Mouse (Mus musculus) layer of hippocampus, adult 9-11 months (tissue): ENCODE measurements at regions not wholly inside any gene's neighbourhood (a gene's known extent, or its start where the extent isn't known, plus 50 kb on each side); places are given as distances from the start of the nearest gene placed in this dataset.

Experiments
- DNase-seq: peaks from one replicate; pipeline ENCODE4 v3.0.0; 2022

- no peak for DNase-seq
These were observed 165.4 kb downstream of the Zfp36l2 start for GRCm38 (mm10) chr17:84022358-84022757.

- no peak for DNase-seq
These were observed 168.9 kb downstream of the Zfp36l2 start for GRCm38 (mm10) chr17:84018817-84019216.

- no peak for DNase-seq
These were observed 169.9 kb downstream of the Zfp36l2 start for GRCm38 (mm10) chr17:84017891-84018290.

- DNase-seq, result no peak
These were observed 166.7 kb upstream of the Haao start for GRCm38 (mm10) chr17:84014287-84015039.

GRCm38 (mm10) chr17:84010492-84011060 is 162.8 kb upstream of the Haao start:
- no peak for DNase-seq

- no peak for DNase-seq
These were observed 162.2 kb upstream of the Haao start for GRCm38 (mm10) chr17:84009966-84010365.

GRCm38 (mm10) chr17:84009194-84009593 is 161.4 kb upstream of the Haao start:
- peak; percentile 85 for DNase-seq

GRCm38 (mm10) chr17:84008682-84009052 is 160.9 kb upstream of the Haao start:
- DNase-seq, result no peak

- no peak for DNase-seq
These were observed 160.4 kb upstream of the Haao start for GRCm38 (mm10) chr17:84008035-84008681.

GRCm38 (mm10) chr17:84006748-84007147 is 159.0 kb upstream of the Haao start:
- DNase-seq, result no peak

- DNase-seq, result no peak
These were observed 156.5 kb upstream of the Haao start for GRCm38 (mm10) chr17:84004237-84004636.

GRCm38 (mm10) chr17:84003489-84004234 is 155.9 kb upstream of the Haao start:
- DNase-seq, result no peak

- DNase-seq, result no peak
These were observed 155.2 kb upstream of the Haao start for GRCm38 (mm10) chr17:84002939-84003338.

GRCm38 (mm10) chr17:84002327-84002726 is 154.6 kb upstream of the Haao start:
- DNase-seq, result no peak

- no peak for DNase-seq
These were observed 152.4 kb upstream of the Haao start for GRCm38 (mm10) chr17:84000115-84000514.

GRCm38 (mm10) chr17:83998972-83999545 is 151.3 kb upstream of the Haao start:
- DNase-seq, result no peak

GRCm38 (mm10) chr17:83998341-83998740 is 150.6 kb upstream of the Haao start:
- DNase-seq, result no peak

GRCm38 (mm10) chr17:83997778-83998177 is 150.0 kb upstream of the Haao start:
- DNase-seq, result peak; percentile 58

- DNase-seq, result no peak
These were observed 145.3 kb upstream of the Haao start for GRCm38 (mm10) chr17:83993028-83993427.

- DNase-seq, result no peak
These were observed 142.9 kb upstream of the Haao start for GRCm38 (mm10) chr17:83990421-83991365.

GRCm38 (mm10) chr17:83988897-83989296 is 141.1 kb upstream of the Haao start:
- DNase-seq, result no peak

GRCm38 (mm10) chr17:83988165-83988564 is 140.4 kb upstream of the Haao start:
- no peak for DNase-seq
